16 mouse cellular contexts compared by ENCODE assay signal in genomic region chr4:139319740-139320139, GRCm38 (mm10).
"Had no signal": no experiment of that assay in that cellular context is flagged by ENCODE, and none has a peak within 500 bp of the region (broad histone marks: within the 10 kb centered on the region; RNA-seq: fewer than 3 reads in every experiment).

No protein-coding gene starts in this region.

- H3K4me3 ChIP-seq: intestine, embryonic 15.5 days; layer of hippocampus, adult 2 months; limb, embryonic 12.5 days; lung, embryonic 15.5 days; midbrain, embryonic 13.5 days; myocyte; neural tube, embryonic 13.5 days had no signal

- H3K4me1 ChIP-seq: intestine, embryonic 15.5 days; limb, embryonic 12.5 days; lung, embryonic 15.5 days; midbrain, embryonic 13.5 days; neural tube, embryonic 13.5 days had no signal

- ATAC-seq: intestine, embryonic 15.5 days; midbrain, embryonic 13.5 days had no signal

- H3K27ac ChIP-seq: intestine, embryonic 15.5 days; layer of hippocampus, adult 2 months; limb, embryonic 12.5 days; liver, embryonic 14.5 days; lung, embryonic 15.5 days; midbrain, embryonic 13.5 days; neural tube, embryonic 13.5 days had no signal

- DNase-seq: kidney, adult 18-20 months; kidney, postnatal 10 days; kidney, postnatal 4 days; liver; lung, postnatal 14 days; right cerebral cortex, postnatal 14 days; thymus, adult 18-20 months; thymus, postnatal 36 days had no signal

- H3K27me3 ChIP-seq: intestine, embryonic 15.5 days; limb, embryonic 12.5 days; lung, embryonic 15.5 days; midbrain, embryonic 13.5 days; neural tube, embryonic 13.5 days had no signal
